Mouse (Mus musculus) midbrain, embryonic 13.5 days (tissue): ENCODE results near the gene Krt7. TPM values are rescaled to one million over a fixed set of nuclear protein-coding genes. Genes with fewer than 3 reads are reported as not detected.

Experiments
- ATAC-seq: fragments of 200-750 bp; cut with Nextera tagmentation; 2 replicates; pipeline ENCODE4 v1.8.0; 2017; ENCODE audit warnings: mild to moderate bottlenecking, moderate TSS enrichment, moderate library complexity
- H3K27ac ChIP-seq: fragments of 300-500 bp; sonication (generic); 2 replicates; pipeline ENCODE4 v1.5.1; 2015; ENCODE audit warnings: inconsistent platforms, mild to moderate bottlenecking, moderate library complexity
- H3K27me3 ChIP-seq: fragments of 300-500 bp; sonication (generic); 2 replicates; pipeline ENCODE4 v1.6.1; 2015; ENCODE audit warnings: mild to moderate bottlenecking, inconsistent platforms
- H3K36me3 ChIP-seq: fragments of 300-500 bp; sonication (generic); 2 replicates; pipeline ENCODE4 v1.6.1; 2015; ENCODE audit warnings: mild to moderate bottlenecking, inconsistent platforms
- H3K4me1 ChIP-seq: fragments of 300-500 bp; sonication (generic); replicated peaks from 2 replicates; pipeline ENCODE4 v1.6.1; 2015; ENCODE audit warnings: inconsistent platforms
- H3K4me2 ChIP-seq: fragments of 300-500 bp; sonication (generic); replicated peaks from 2 replicates; pipeline ENCODE4 v1.6.1; 2015; ENCODE audit warnings: moderate library complexity, mild to moderate bottlenecking, inconsistent platforms
- H3K4me3 ChIP-seq: fragments of 300-500 bp; sonication (generic); replicated peaks from 2 replicates; pipeline ENCODE4 v1.5.1; 2015; ENCODE audit warnings: mild to moderate bottlenecking, inconsistent platforms
- H3K9ac ChIP-seq: fragments of 300-500 bp; sonication (generic); replicated peaks from 2 replicates; pipeline ENCODE4 v1.6.1; 2015; ENCODE audit warnings: mild to moderate bottlenecking, inconsistent platforms
- H3K9me3 ChIP-seq: fragments of 300-500 bp; sonication (generic); 2 replicates; pipeline ENCODE4 v1.6.1; 2016; ENCODE audit warnings: mild to moderate bottlenecking, inconsistent platforms
- WGBS: fragments of 180-500 bp; shearing (Covaris S2); methylation state at CpG from one replicate; pipeline ENCODE4 v1.1.7; 2015; 5-methylcytosine and 5-hydroxymethylcytosine counted together
- microRNA counts: library from miRNA; unstranded; fragments of <30 nt; microRNA quantifications from one replicate; lab custom pipeline; 2016
- microRNA-seq: library from miRNA; unstranded; fragments of <30 nt; microRNA quantifications from one replicate; pipeline ENCODE4, GENCODE M21; 2016
- polyA plus RNA-seq: library from polyadenylated mRNA; unstranded; fragments of >200 nt; fragmentation: Nextera tagmentation; extraction: Ambion mirVana; gene quantifications from 2 replicates; pipeline ENCODE4 v1.2.1, GENCODE M21; 2015

Krt7 gene
- polyA plus RNA-seq, 1 experiment from 2014 or later: 0.05 TPM

GRCm38 (mm10) chr15:101455292-101455691 lies 44.4 kb downstream of the Krt7 start:
- 86% methylated on average over 2 of the region's 2 CpGs for WGBS
- H3K4me3 ChIP-seq: no peak overlapping the region
- no peaks in the 10 kb centered on the region for H3K36me3 ChIP-seq
- H3K9ac ChIP-seq: no peak overlapping the region
- peaks cover 10% of the 10 kb centered on the region for H3K4me1 ChIP-seq
- no peak overlapping the region for H3K4me2 ChIP-seq
- no peak overlapping the region for H3K27ac ChIP-seq
- no peak for ATAC-seq
- no peaks in the 10 kb centered on the region for H3K27me3 ChIP-seq
- H3K9me3 ChIP-seq: 0 out of 2 replicates have a peak, but pooled peaks cover 2% of the 10 kb centered on the region

- Histone ChIP-seq H3K4me2 (no peak overlapping the region), H3K4me1 (peaks cover 10% of the 10 kb centered on the region), H3K27me3 (no peaks in the 10 kb centered on the region), H3K27ac (no peak overlapping the region), H3K9me3 (0 out of 2 replicates have a peak, but pooled peaks cover 2% of the 10 kb centered on the region), H3K4me3 (no peak overlapping the region), H3K9ac (no peak overlapping the region), H3K36me3 (no peaks in the 10 kb centered on the region)
- ATAC-seq: no peak
- 90% methylated on average over 6 of the region's 6 CpGs for WGBS
Measured at GRCm38 (mm10) chr15:101455891-101456290, 45.0 kb downstream of the Krt7 start.

GRCm38 (mm10) chr15:101458361-101458930 lies 47.6 kb downstream of the Krt7 start:
- Histone ChIP-seq H3K27me3 (no peaks in the 10 kb centered on the region), H3K9me3 (0 out of 2 replicates have a peak, but pooled peaks cover 2% of the 10 kb centered on the region), H3K4me3 (no peak overlapping the region), H3K4me2 (no peak overlapping the region), H3K9ac (no peak overlapping the region), H3K27ac (no peak overlapping the region), H3K4me1 (peaks cover 10% of the 10 kb centered on the region), H3K36me3 (no peaks in the 10 kb centered on the region)
- no peak for ATAC-seq
- WGBS: 38% methylated on average over 16 of the region's 16 CpGs

- H3K4me3 ChIP-seq: no peak overlapping the region
- ATAC-seq: no peak
- peaks cover 10% of the 10 kb centered on the region for H3K4me1 ChIP-seq
- 79% methylated on average over 14 of the region's 14 CpGs for WGBS
- H3K27ac ChIP-seq: no peak overlapping the region
- no peak overlapping the region for H3K9ac ChIP-seq
- no peak overlapping the region for H3K4me2 ChIP-seq
- H3K36me3 ChIP-seq: no peaks in the 10 kb centered on the region
- H3K9me3 ChIP-seq: 0 out of 2 replicates have a peak, but pooled peaks cover 2% of the 10 kb centered on the region
- H3K27me3 ChIP-seq: no peaks in the 10 kb centered on the region
Measured at GRCm38 (mm10) chr15:101459283-101459682, 48.4 kb downstream of the Krt7 start.

- no peak for ATAC-seq
- no peaks in the 10 kb centered on the region for H3K9me3 ChIP-seq
- 83% methylated on average over 13 of the region's 13 CpGs for WGBS
- peaks cover 6% of the 10 kb centered on the region for H3K4me1 ChIP-seq
- H3K4me2 ChIP-seq: no peak within 1 kb of the TSS
- no peak within 1 kb of the TSS for H3K4me3 ChIP-seq
- no peak within 1 kb of the TSS for H3K27ac ChIP-seq
- H3K9ac ChIP-seq: no peak within 1 kb of the TSS
- no peaks in the 10 kb centered on the region for H3K36me3 ChIP-seq
- H3K27me3 ChIP-seq: no peaks in the 10 kb centered on the region
Measured at GRCm38 (mm10) chr15:101463651-101464050, 52.8 kb downstream of the Krt7 start, which contains the start of gene Krt81. Gene Krt81, minus strand, starts transcription at chr15:101463751.

- ATAC-seq: no peak
- Histone ChIP-seq H3K27me3 (no peaks in the 10 kb centered on the region), H3K4me3 (no peak overlapping the region), H3K36me3 (no peaks in the 10 kb centered on the region), H3K4me2 (no peak overlapping the region), H3K27ac (no peak overlapping the region), H3K9me3 (no peaks in the 10 kb centered on the region), H3K9ac (no peak overlapping the region), H3K4me1 (no peaks in the 10 kb centered on the region)
- 95% methylated on average over 4 of the region's 4 CpGs for WGBS
Measured at GRCm38 (mm10) chr15:101469093-101469492, 58.2 kb downstream of the Krt7 start.

- Histone ChIP-seq H3K27me3 (peaks cover 10% of the 10 kb centered on the region; the same call in 1 of the 2 replicates), H3K27ac (no peak within 1 kb of the TSS), H3K9ac (no peak within 1 kb of the TSS), H3K4me1 (no peaks in the 10 kb centered on the region), H3K4me3 (no peak within 1 kb of the TSS), H3K4me2 (no peak within 1 kb of the TSS), H3K9me3 (no peaks in the 10 kb centered on the region), H3K36me3 (no peaks in the 10 kb centered on the region)
- WGBS: 43% methylated on average over 10 of the region's 10 CpGs
- ATAC-seq: no peak
Measured at GRCm38 (mm10) chr15:101472952-101473528, 62.2 kb downstream of the Krt7 start, which contains the start of gene Krt86. Gene Krt86, plus strand, starts transcription at chr15:101473478.

GRCm38 (mm10) chr15:101479007-101479665 lies 68.3 kb downstream of the Krt7 start:
- H3K9me3 ChIP-seq: no peaks in the 10 kb centered on the region
- H3K4me3 ChIP-seq: peak overlapping the region; percentile 38
- peak; percentile 60; the same call in 1 of the 2 replicates for ATAC-seq
- H3K27ac ChIP-seq: no peak overlapping the region
- peaks cover 11% of the 10 kb centered on the region for H3K4me1 ChIP-seq
- no peaks in the 10 kb centered on the region for H3K36me3 ChIP-seq
- H3K27me3 ChIP-seq: peaks cover 13% of the 10 kb centered on the region; the same call in 1 of the 2 replicates
- H3K4me2 ChIP-seq: peak overlapping the region; percentile 69
- WGBS: 8% methylated on average over 31 of the region's 31 CpGs
- H3K9ac ChIP-seq: peak overlapping the region; percentile 52

GRCm38 (mm10) chr15:101479666-101480060 lies 68.8 kb downstream of the Krt7 start:
- Histone ChIP-seq H3K36me3 (no peaks in the 10 kb centered on the region), H3K27ac (no peak overlapping the region), H3K4me3 (peak overlapping the region; percentile 38), H3K4me2 (peak overlapping the region; percentile 69), H3K4me1 (peaks cover 11% of the 10 kb centered on the region), H3K9me3 (no peaks in the 10 kb centered on the region), H3K27me3 (peaks cover 13% of the 10 kb centered on the region; the same call in 1 of the 2 replicates), H3K9ac (no peak overlapping the region)
- peak; percentile 56; the same call in 1 of the 2 replicates for ATAC-seq
- 31% methylated on average over 11 of the region's 11 CpGs for WGBS

MicroRNAs encoded within 50 kb of the gene (microRNA counts, 519-probe panel; counts per million panel counts)
- microRNA mmu-miR-1941-3p (lab: Ali Mortazavi, UCI): 110 counts per million, percentile 56 among the panel's probes with 10 or more counts
- microRNA mmu-miR-1941-5p (lab: Ali Mortazavi, UCI): 110 counts per million, percentile 56 among the panel's probes with 10 or more counts

Small RNA genes within 50 kb of the gene (microRNA-seq; reads per million reads assigned to microRNA genes)
- gene Mir1941: not detected

Other genes starting within 250 kb of the Krt7 start
- 18.2 and 19.2 TPM in 2 replicates for gene Acvr1b, start 237.0 kb upstream of the Krt7 start, polyA plus RNA-seq
- gene Grasp, start 186.9 kb upstream of the Krt7 start, polyA plus RNA-seq: 1.7 and 2.4 TPM in 2 replicates
- gene Nr4a1, start 156.8 kb upstream of the Krt7 start, polyA plus RNA-seq: 2.8 and 3.1 TPM in 2 replicates
- 79.1 and 82.8 TPM in 2 replicates for gene Atg101, start 126.8 kb upstream of the Krt7 start, polyA plus RNA-seq
- 0.26 and 0.46 TPM in 2 replicates for gene 6030408B16Rik, start 117.8 kb upstream of the Krt7 start, polyA plus RNA-seq
- 0.05 and 0.09 TPM in 2 replicates for gene Krt80, start 40.9 kb upstream of the Krt7 start, polyA plus RNA-seq
- gene Krt87, start 27.8 kb downstream of the Krt7 start, polyA plus RNA-seq: 0.17 and 0.19 TPM in 2 replicates
- not detected in 2 replicates for gene Krt88, start 36.7 kb downstream of the Krt7 start, polyA plus RNA-seq
- not detected in 2 replicates for gene Krt81, start 52.7 kb downstream of the Krt7 start, polyA plus RNA-seq
- gene Krt86, start 62.4 kb downstream of the Krt7 start, polyA plus RNA-seq: not detected in 2 replicates
- gene Krt83, start 80.5 kb downstream of the Krt7 start, polyA plus RNA-seq: not detected in 2 replicates
- gene Gm49425, start 106.2 kb downstream of the Krt7 start, polyA plus RNA-seq: not detected in 2 replicates
- gene Krt84, start 121.8 kb downstream of the Krt7 start, polyA plus RNA-seq: not detected in 2 replicates
- not detected in 2 replicates for gene Krt82, start 139.6 kb downstream of the Krt7 start, polyA plus RNA-seq
- 0.08 TPM in 1 of 2 replicates, not detected in the other for gene Krt90, start 151.9 kb downstream of the Krt7 start, polyA plus RNA-seq
- gene Krt75, start 162.9 kb downstream of the Krt7 start, polyA plus RNA-seq: 0.11 TPM in 1 of 2 replicates, not detected in the other
- gene Gm5414, start 217.1 kb downstream of the Krt7 start, polyA plus RNA-seq: not detected in 2 replicates
- gene Gm5478, start 236.3 kb downstream of the Krt7 start, polyA plus RNA-seq: not detected in 2 replicates